Comparison of ENCODE assay signal across 12 mouse cellular contexts in the genomic region with DNA sequence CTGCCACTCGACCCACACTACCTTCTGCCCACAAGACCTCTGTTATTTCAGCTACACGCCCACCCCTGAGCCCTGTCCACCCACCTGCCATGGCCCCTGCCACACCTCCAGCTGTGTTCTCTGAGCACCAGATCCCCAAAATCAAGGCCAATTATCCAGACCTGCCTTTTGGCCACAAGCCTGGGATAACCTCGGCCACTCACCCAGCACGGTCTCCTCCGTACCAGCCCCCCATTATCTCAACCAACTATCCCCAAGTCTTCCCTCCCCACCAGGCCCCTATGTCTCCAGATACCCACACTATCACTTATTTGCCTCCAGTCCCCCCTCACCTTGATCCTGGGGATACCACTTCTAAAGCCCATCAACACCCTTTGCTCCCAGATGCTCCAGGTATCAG. TPM values are rescaled to one million over a fixed set of nuclear protein-coding genes. Genes with fewer than 3 reads are reported as not detected.
DNase-seq lines count a peak whose midpoint lies in the region; ATAC-seq and TF ChIP-seq lines count a peak whose summit lies in the region.
"Had no signal": no experiment of that assay in that cellular context is flagged by ENCODE, and none has a peak within 500 bp of the region (broad histone marks: within the 10 kb centered on the region; RNA-seq: fewer than 3 reads in every experiment).

No protein-coding gene starts in this region.

- H3K4me2 ChIP-seq in heart, embryonic 12.5 days = peak overlapping the region; percentile 96
- H3K4me2 ChIP-seq in midbrain, embryonic 13.5 days (replicated peaks) = peak overlapping the region; percentile 67; the same call in 1 of the 2 replicates
- H3K4me2 ChIP-seq in midbrain, embryonic 15.5 days = no peak overlapping the region; the same call in 1 of the 2 replicates
- peak overlapping the region; percentile 67 for H3K4me2 ChIP-seq in intestine, embryonic 16.5 days (ENCODE audit: low read depth, low read length)
- peak overlapping the region; percentile 73 for H3K4me2 ChIP-seq in stomach, postnatal 0 days (replicated peaks; ENCODE audit: low read depth)

- ATAC-seq in heart, embryonic 12.5 days (ENCODE audit: insufficient number of reproducible peaks, low FRiP score) = no peak
- ATAC-seq in midbrain, embryonic 13.5 days = no peak
- ATAC-seq in midbrain, embryonic 15.5 days (replicated peaks) = no peak
- ATAC-seq in intestine, embryonic 16.5 days = no peak
- no peak for ATAC-seq in stomach, postnatal 0 days (ENCODE audit: low FRiP score, low TSS enrichment)
- no peak for ATAC-seq in activated CD4-positive, CD25-positive, alpha-beta regulatory T cell, adult 4 months

- no peaks in the 10 kb centered on the region for H3K9me3 ChIP-seq in heart, embryonic 12.5 days (replicated peaks)
- H3K9me3 ChIP-seq in midbrain, embryonic 13.5 days = no peaks in the 10 kb centered on the region
- no peaks in the 10 kb centered on the region for H3K9me3 ChIP-seq in midbrain, embryonic 15.5 days
- H3K9me3 ChIP-seq in intestine, embryonic 16.5 days (ENCODE audit: control insufficient read depth, low read length) = no peaks in the 10 kb centered on the region
- no peaks in the 10 kb centered on the region for H3K9me3 ChIP-seq in stomach, postnatal 0 days (ENCODE audit: control insufficient read depth, low read length)

- intact Hi-C loops in heart, postnatal 36 days (cut with DNase I) = no loop called here

- 80% methylated on average over 5 of the region's 5 CpGs for WGBS in heart, embryonic 12.5 days
- WGBS in midbrain, embryonic 13.5 days = 85% methylated on average over 5 of the region's 5 CpGs
- 85% methylated on average over 5 of the region's 5 CpGs for WGBS in midbrain, embryonic 15.5 days
- WGBS in intestine, embryonic 16.5 days = 68% methylated on average over 5 of the region's 5 CpGs
- 84% methylated on average over 5 of the region's 5 CpGs for WGBS in stomach, postnatal 0 days

- DNase-seq in heart, postnatal 36 days = no peak
- no peak for DNase-seq in stomach, postnatal 0 days (ENCODE audit: low spot score)
- DNase-seq in layer of hippocampus, postnatal 36 days = no peak
- DNase-seq: thymus, postnatal 36 days had no signal

- H3K36me3 ChIP-seq in heart, embryonic 12.5 days = no peaks in the 10 kb centered on the region
- H3K36me3 ChIP-seq in midbrain, embryonic 13.5 days = no peaks in the 10 kb centered on the region
- no peaks in the 10 kb centered on the region for H3K36me3 ChIP-seq in midbrain, embryonic 15.5 days (replicated peaks)
- no peaks in the 10 kb centered on the region for H3K36me3 ChIP-seq in intestine, embryonic 16.5 days (ENCODE audit: control insufficient read depth, insufficient read depth, low read length)
- H3K36me3 ChIP-seq in stomach, postnatal 0 days (ENCODE audit: control insufficient read depth, insufficient read depth, low read length) = no peaks in the 10 kb centered on the region

- H3K27me3 ChIP-seq in heart, embryonic 12.5 days (replicated peaks) = peaks cover 28% of the 10 kb centered on the region
- H3K27me3 ChIP-seq in midbrain, embryonic 13.5 days = peaks cover 72% of the 10 kb centered on the region
- peaks cover 31% of the 10 kb centered on the region for H3K27me3 ChIP-seq in midbrain, embryonic 15.5 days (replicated peaks)
- peaks cover 23% of the 10 kb centered on the region; the same call in 1 of the 2 replicates for H3K27me3 ChIP-seq in intestine, embryonic 16.5 days (replicated peaks; ENCODE audit: control insufficient read depth, insufficient read depth, low read length)
- H3K27me3 ChIP-seq in stomach, postnatal 0 days (ENCODE audit: control insufficient read depth, insufficient read depth, low read length) = no peaks in the 10 kb centered on the region; the same call in 1 of the 2 replicates

- TF ChIP-seq CTCF in stomach, postnatal 0 days (IDR thresholded peaks at IDR 0.05; ENCODE audit: low read depth) = no peak

- H3K4me1 ChIP-seq in heart, embryonic 12.5 days (replicated peaks) = peaks cover 70% of the 10 kb centered on the region
- peaks cover 44% of the 10 kb centered on the region for H3K4me1 ChIP-seq in midbrain, embryonic 13.5 days (replicated peaks)
- peaks cover 42% of the 10 kb centered on the region for H3K4me1 ChIP-seq in midbrain, embryonic 15.5 days
- peaks cover 67% of the 10 kb centered on the region for H3K4me1 ChIP-seq in intestine, embryonic 16.5 days (ENCODE audit: control insufficient read depth, insufficient read depth, low read length)
- H3K4me1 ChIP-seq in stomach, postnatal 0 days (replicated peaks; ENCODE audit: control insufficient read depth, insufficient read depth) = peaks cover 9% of the 10 kb centered on the region; the same call in 1 of the 2 replicates

- no peak for TF ChIP-seq EP300 in stomach, postnatal 0 days (optimal IDR thresholded peaks at IDR 0.05)

- H3K9ac ChIP-seq in heart, embryonic 12.5 days = peak overlapping the region; percentile 6; the same call in 1 of the 2 replicates
- no peak overlapping the region for H3K9ac ChIP-seq in midbrain, embryonic 13.5 days (replicated peaks)
- no peak overlapping the region for H3K9ac ChIP-seq in midbrain, embryonic 15.5 days
- peak overlapping the region; percentile 81 for H3K9ac ChIP-seq in intestine, embryonic 16.5 days (ENCODE audit: low read depth, low read length)
- H3K9ac ChIP-seq in stomach, postnatal 0 days (ENCODE audit: low read length) = peak overlapping the region; percentile 68; the same call in 1 of the 2 replicates

- H3K27ac ChIP-seq in heart, embryonic 12.5 days (ENCODE audit: poor library complexity, severe bottlenecking) = no peak overlapping the region
- no peak overlapping the region for H3K27ac ChIP-seq in midbrain, embryonic 13.5 days
- H3K27ac ChIP-seq in midbrain, embryonic 15.5 days = no peak overlapping the region
- H3K27ac ChIP-seq in intestine, embryonic 16.5 days (ENCODE audit: low read length) = 0 out of 2 replicates have a peak overlapping the region, but pooled peaks have one; percentile 20
- H3K27ac ChIP-seq in stomach, postnatal 0 days (replicated peaks) = no peak overlapping the region

- peak overlapping the region; percentile 58 for H3K4me3 ChIP-seq in heart, embryonic 12.5 days
- peak overlapping the region; percentile 3; the same call in 1 of the 2 replicates for H3K4me3 ChIP-seq in midbrain, embryonic 13.5 days (replicated peaks)
- H3K4me3 ChIP-seq in midbrain, embryonic 15.5 days = no peak overlapping the region
- H3K4me3 ChIP-seq in intestine, embryonic 16.5 days (ENCODE audit: low read length) = peak overlapping the region; percentile 63
- H3K4me3 ChIP-seq in stomach, postnatal 0 days (ENCODE audit: low read depth, low read length) = peak overlapping the region; percentile 60
- H3K4me3 ChIP-seq: myocyte had no signal

RNA-seq across cellular contexts. Expression of a gene that starts 1.6 kb away (rescaled TPM):
- polyA plus RNA-seq in heart, embryonic 12.5 days (2016; fragmentation: Nextera tagmentation; extraction: Ambion mirVana) = 21.4 and 23.0 TPM in 2 replicates
- total RNA-seq in heart, postnatal 36 days (2021) = 10 to 100 TPM; 13.8 to 15.1 TPM
- polyA plus RNA-seq in midbrain, embryonic 13.5 days (2015; fragmentation: Nextera tagmentation; extraction: Ambion mirVana) = 11.0 and 15.2 TPM in 2 replicates
- polyA plus RNA-seq in midbrain, embryonic 15.5 days (2015; fragmentation: Nextera tagmentation; extraction: Ambion mirVana) = 19.7 and 24.2 TPM in 2 replicates
- polyA plus RNA-seq in intestine, embryonic 16.5 days (2015; fragmentation: Nextera tagmentation; extraction: Ambion mirVana) = 42.8 and 49.6 TPM in 2 replicates
- 31.6 and 39.5 TPM in 2 replicates for polyA plus RNA-seq in stomach, postnatal 0 days (2015; fragmentation: Nextera tagmentation; extraction: Ambion mirVana)
- not detected for polyA plus RNA-seq in activated CD4-positive, CD25-positive, alpha-beta regulatory T cell, adult 4 months (2017; shearing (Covaris generic))
- total RNA-seq in layer of hippocampus, postnatal 36 days (2021) = 1 to 10 TPM; 2.4 to 3.9 TPM
- total RNA-seq: CH12.LX had no signal

RNA-seq across cellular contexts. Expression of a gene that starts 15.8 kb away (rescaled TPM):
- polyA plus RNA-seq in heart, embryonic 12.5 days (2016; fragmentation: Nextera tagmentation; extraction: Ambion mirVana) = 4.4 TPM in 2 replicates
- 1 to 10 TPM; 1.7 to 2.8 TPM for total RNA-seq in heart, postnatal 36 days (2021)
- 3.7 and 4.4 TPM in 2 replicates for polyA plus RNA-seq in midbrain, embryonic 13.5 days (2015; fragmentation: Nextera tagmentation; extraction: Ambion mirVana)
- 20.3 and 21.2 TPM in 2 replicates for polyA plus RNA-seq in midbrain, embryonic 15.5 days (2015; fragmentation: Nextera tagmentation; extraction: Ambion mirVana)
- polyA plus RNA-seq in intestine, embryonic 16.5 days (2015; fragmentation: Nextera tagmentation; extraction: Ambion mirVana) = 4.7 and 5.1 TPM in 2 replicates
- polyA plus RNA-seq in stomach, postnatal 0 days (2015; fragmentation: Nextera tagmentation; extraction: Ambion mirVana) = 10.4 and 11.4 TPM in 2 replicates
- not detected for polyA plus RNA-seq in activated CD4-positive, CD25-positive, alpha-beta regulatory T cell, adult 4 months (2017; shearing (Covaris generic))
- total RNA-seq in layer of hippocampus, postnatal 36 days (2021) = 100 to 1,000 TPM; 116 to 117 TPM
- total RNA-seq: CH12.LX had no signal
- polyA plus RNA-seq: erythroblast, embryonic 14.5 days had no signal

RNA-seq across cellular contexts. Expression of a gene that starts 18.9 kb away (rescaled TPM):
- 76.0 and 82.8 TPM in 2 replicates for polyA plus RNA-seq in heart, embryonic 12.5 days (2016; fragmentation: Nextera tagmentation; extraction: Ambion mirVana)
- 100 to 1,000 TPM in 1 of 2 experiments, 10 to 100 TPM in 1; 89.0 to 102 TPM for total RNA-seq in heart, postnatal 36 days (2021)
- polyA plus RNA-seq in midbrain, embryonic 13.5 days (2015; fragmentation: Nextera tagmentation; extraction: Ambion mirVana) = 57.1 and 59.0 TPM in 2 replicates
- polyA plus RNA-seq in midbrain, embryonic 15.5 days (2015; fragmentation: Nextera tagmentation; extraction: Ambion mirVana) = 43.4 and 55.8 TPM in 2 replicates
- polyA plus RNA-seq in intestine, embryonic 16.5 days (2015; fragmentation: Nextera tagmentation; extraction: Ambion mirVana) = 155 and 176 TPM in 2 replicates
- polyA plus RNA-seq in stomach, postnatal 0 days (2015; fragmentation: Nextera tagmentation; extraction: Ambion mirVana) = 128 and 131 TPM in 2 replicates
- polyA plus RNA-seq in activated CD4-positive, CD25-positive, alpha-beta regulatory T cell, adult 4 months (2017; shearing (Covaris generic)) = 10 to 100 TPM; 49.2 to 51.1 TPM
- total RNA-seq in layer of hippocampus, postnatal 36 days (2021) = 10 to 100 TPM; 21.1 to 21.5 TPM

RNA-seq across cellular contexts. Expression of a gene that starts 19.2 kb away (rescaled TPM):
- 4.7 and 6.2 TPM in 2 replicates for polyA plus RNA-seq in heart, embryonic 12.5 days (2016; fragmentation: Nextera tagmentation; extraction: Ambion mirVana)
- 1 to 10 TPM; 1.8 to 2.1 TPM for total RNA-seq in heart, postnatal 36 days (2021)
- 1.3 and 2.1 TPM in 2 replicates for polyA plus RNA-seq in midbrain, embryonic 13.5 days (2015; fragmentation: Nextera tagmentation; extraction: Ambion mirVana)
- 0.91 and 1.6 TPM in 2 replicates for polyA plus RNA-seq in midbrain, embryonic 15.5 days (2015; fragmentation: Nextera tagmentation; extraction: Ambion mirVana)
- 2.5 and 2.8 TPM in 2 replicates for polyA plus RNA-seq in intestine, embryonic 16.5 days (2015; fragmentation: Nextera tagmentation; extraction: Ambion mirVana)
- 2.6 TPM in 2 replicates for polyA plus RNA-seq in stomach, postnatal 0 days (2015; fragmentation: Nextera tagmentation; extraction: Ambion mirVana)
- polyA plus RNA-seq in activated CD4-positive, CD25-positive, alpha-beta regulatory T cell, adult 4 months (2017; shearing (Covaris generic)) = under 1 TPM in 1 of 2 experiments, not detected in 1; 0.13 TPM
- 100 to 1,000 TPM; 111 to 113 TPM for total RNA-seq in layer of hippocampus, postnatal 36 days (2021)

RNA-seq across cellular contexts. Expression of a gene that starts 28.3 kb away (rescaled TPM):
- 28.1 and 28.3 TPM in 2 replicates for polyA plus RNA-seq in heart, embryonic 12.5 days (2016; fragmentation: Nextera tagmentation; extraction: Ambion mirVana)
- total RNA-seq in heart, postnatal 36 days (2021) = 10 to 100 TPM; 13.9 to 15.6 TPM
- polyA plus RNA-seq in midbrain, embryonic 13.5 days (2015; fragmentation: Nextera tagmentation; extraction: Ambion mirVana) = 52.6 and 58.9 TPM in 2 replicates
- polyA plus RNA-seq in midbrain, embryonic 15.5 days (2015; fragmentation: Nextera tagmentation; extraction: Ambion mirVana) = 40.0 and 44.4 TPM in 2 replicates
- polyA plus RNA-seq in intestine, embryonic 16.5 days (2015; fragmentation: Nextera tagmentation; extraction: Ambion mirVana) = 43.7 and 44.1 TPM in 2 replicates
- 42.3 and 45.6 TPM in 2 replicates for polyA plus RNA-seq in stomach, postnatal 0 days (2015; fragmentation: Nextera tagmentation; extraction: Ambion mirVana)
- polyA plus RNA-seq in activated CD4-positive, CD25-positive, alpha-beta regulatory T cell, adult 4 months (2017; shearing (Covaris generic)) = 100 to 1,000 TPM in 1 of 2 experiments, 10 to 100 TPM in 1; 91.4 to 102 TPM
- 10 to 100 TPM; 20.2 to 20.8 TPM for total RNA-seq in layer of hippocampus, postnatal 36 days (2021)

Comparison
In these comparisons a context has a peak if more than half of its experiments do, and no peak if none do; other contexts are left out.
1. H3K9ac ChIP-seq: peak in heart, embryonic 12.5 days (single experiment), intestine, embryonic 16.5 days (single experiment) and stomach, postnatal 0 days (single experiment); none in midbrain, embryonic 13.5 days (single experiment) and midbrain, embryonic 15.5 days (single experiment).
2. RNA of a gene that starts 1.6 kb away (polyA plus RNA-seq): 42.8 to 49.6 TPM in intestine, embryonic 16.5 days, 31.6 to 39.5 TPM in stomach, postnatal 0 days, 21.4 to 23.0 TPM in heart, embryonic 12.5 days, 19.7 to 24.2 TPM in midbrain, embryonic 15.5 days and 11.0 to 15.2 TPM in midbrain, embryonic 13.5 days; not detected in activated CD4-positive, CD25-positive, alpha-beta regulatory T cell, adult 4 months; every median in the first group is over 10 times any median in the second.